Mouse (Mus musculus): ENCODE measurements around the gene Serpinh1. TPM values are rescaled to one million over a fixed set of nuclear protein-coding genes. Genes with fewer than 3 reads are reported as not detected.
"Not testable (repeated sequence)": the region's sequence is repeated elsewhere in the genome, so short reads cannot be mapped to it uniquely, and the experiment has no call there.

Serpinh1 gene
- polyA plus RNA-seq, 1 experiment, result not detected

- under 1% methylated on average over 24 of the region's 24 CpGs for WGBS
- peaks cover 16% of the 10 kb centered on the region for H3K4me1 ChIP-seq (ENCODE audit: control insufficient read depth, insufficient read depth, low read length)
- TF ChIP-seq POLR2A (IDR thresholded peaks at IDR 0.05; ENCODE audit: insufficient read depth, low read depth, low read length) (no peak), CTCF (IDR thresholded peaks at IDR 0.05; ENCODE audit: insufficient read depth, low read depth, low read length) (no peak)
- peak overlapping the region; percentile 58 for H3K4me3 ChIP-seq (ENCODE audit: insufficient read depth, low read depth, low read length)
- peak overlapping the region; percentile 90 for H3K27ac ChIP-seq (ENCODE audit: insufficient read depth, low read depth, low read length)
Measured at GRCm38 (mm10) chr7:99380491-99381213, 27.6 kb upstream of the Serpinh1 start.

GRCm38 (mm10) chr7:99378870-99379269 lies 25.8 kb upstream of the Serpinh1 start:
- no peak overlapping the region for H3K27ac ChIP-seq (ENCODE audit: insufficient read depth, low read depth, low read length)
- no peak overlapping the region for H3K4me3 ChIP-seq (ENCODE audit: insufficient read depth, low read depth, low read length)
- WGBS, result 82% methylated on average over 8 of the region's 8 CpGs
- TF ChIP-seq CTCF (IDR thresholded peaks at IDR 0.05; ENCODE audit: insufficient read depth, low read depth, low read length) (no peak), POLR2A (IDR thresholded peaks at IDR 0.05; ENCODE audit: insufficient read depth, low read depth, low read length) (no peak)
- H3K4me1 ChIP-seq (ENCODE audit: control insufficient read depth, insufficient read depth, low read length), result peaks cover 6% of the 10 kb centered on the region; the same call in 1 of the 2 replicates

- H3K4me1 ChIP-seq (ENCODE audit: control insufficient read depth, insufficient read depth, low read length), result peaks cover 4% of the 10 kb centered on the region; the same call in 1 of the 2 replicates
- TF ChIP-seq POLR2A (IDR thresholded peaks at IDR 0.05; ENCODE audit: insufficient read depth, low read depth, low read length) (no peak), CTCF (IDR thresholded peaks at IDR 0.05; ENCODE audit: insufficient read depth, low read depth, low read length) (no peak)
- 4% methylated on average over 4 of the region's 4 CpGs for WGBS
- no peak overlapping the region for H3K27ac ChIP-seq (ENCODE audit: insufficient read depth, low read depth, low read length)
- H3K4me3 ChIP-seq (ENCODE audit: insufficient read depth, low read depth, low read length), result no peak overlapping the region
Measured at GRCm38 (mm10) chr7:99375455-99375854, 22.4 kb upstream of the Serpinh1 start.

GRCm38 (mm10) chr7:99374325-99374724 lies 21.3 kb upstream of the Serpinh1 start:
- WGBS, result 51% methylated on average over 3 of the region's 3 CpGs
- H3K4me3 ChIP-seq (ENCODE audit: insufficient read depth, low read depth, low read length); H3K27ac ChIP-seq (ENCODE audit: insufficient read depth, low read depth, low read length); H3K4me1 ChIP-seq (ENCODE audit: control insufficient read depth, insufficient read depth, low read length): not testable (repeated sequence)

GRCm38 (mm10) chr7:99366716-99367115 lies 13.7 kb upstream of the Serpinh1 start:
- Histone ChIP-seq H3K4me1 (ENCODE audit: control insufficient read depth, insufficient read depth, low read length) (0 out of 2 replicates have a peak, but pooled peaks cover 3% of the 10 kb centered on the region), H3K4me3 (ENCODE audit: insufficient read depth, low read depth, low read length) (no peak overlapping the region), H3K27ac (ENCODE audit: insufficient read depth, low read depth, low read length) (no peak overlapping the region)
- WGBS, result 86% methylated on average over 6 of the region's 6 CpGs
- TF ChIP-seq POLR2A (IDR thresholded peaks at IDR 0.05; ENCODE audit: insufficient read depth, low read depth, low read length), result no peak
- TF ChIP-seq CTCF (IDR thresholded peaks at IDR 0.05; ENCODE audit: insufficient read depth, low read depth, low read length), result no peak

- 5% methylated on average over 5 of the region's 5 CpGs for WGBS
- no peak for TF ChIP-seq CTCF (IDR thresholded peaks at IDR 0.05; ENCODE audit: insufficient read depth, low read depth, low read length)
- TF ChIP-seq POLR2A (IDR thresholded peaks at IDR 0.05; ENCODE audit: insufficient read depth, low read depth, low read length), result no peak
- Histone ChIP-seq H3K27ac (ENCODE audit: insufficient read depth, low read depth, low read length) (no peak overlapping the region), H3K4me1 (ENCODE audit: control insufficient read depth, insufficient read depth, low read length) (peaks cover 16% of the 10 kb centered on the region), H3K4me3 (ENCODE audit: insufficient read depth, low read depth, low read length) (no peak overlapping the region)
Measured at GRCm38 (mm10) chr7:99365069-99365468, 12.0 kb upstream of the Serpinh1 start.

GRCm38 (mm10) chr7:99362137-99362536 lies 9.1 kb upstream of the Serpinh1 start:
- Histone ChIP-seq H3K4me3 (ENCODE audit: insufficient read depth, low read depth, low read length) (no peak overlapping the region), H3K27ac (ENCODE audit: insufficient read depth, low read depth, low read length) (no peak overlapping the region), H3K4me1 (ENCODE audit: control insufficient read depth, insufficient read depth, low read length) (peaks cover 26% of the 10 kb centered on the region)
- WGBS, result 92% methylated on average over 2 of the region's 2 CpGs
- no peak for TF ChIP-seq POLR2A (IDR thresholded peaks at IDR 0.05; ENCODE audit: insufficient read depth, low read depth, low read length)
- no peak for TF ChIP-seq CTCF (IDR thresholded peaks at IDR 0.05; ENCODE audit: insufficient read depth, low read depth, low read length)

GRCm38 (mm10) chr7:99360803-99361414 lies 7.9 kb upstream of the Serpinh1 start:
- WGBS, result 47% methylated on average over 8 of the region's 8 CpGs
- no peak for TF ChIP-seq POLR2A (IDR thresholded peaks at IDR 0.05; ENCODE audit: insufficient read depth, low read depth, low read length)
- no peak for TF ChIP-seq CTCF (IDR thresholded peaks at IDR 0.05; ENCODE audit: insufficient read depth, low read depth, low read length)
- Histone ChIP-seq H3K4me3 (ENCODE audit: insufficient read depth, low read depth, low read length) (no peak overlapping the region), H3K4me1 (ENCODE audit: control insufficient read depth, insufficient read depth, low read length) (peaks cover 36% of the 10 kb centered on the region), H3K27ac (ENCODE audit: insufficient read depth, low read depth, low read length) (peak overlapping the region; percentile 91)

- TF ChIP-seq POLR2A (IDR thresholded peaks at IDR 0.05; ENCODE audit: insufficient read depth, low read depth, low read length), result no peak
- TF ChIP-seq CTCF (IDR thresholded peaks at IDR 0.05; ENCODE audit: insufficient read depth, low read depth, low read length), result no peak
- Histone ChIP-seq H3K4me3 (ENCODE audit: insufficient read depth, low read depth, low read length) (no peak overlapping the region), H3K4me1 (ENCODE audit: control insufficient read depth, insufficient read depth, low read length) (peaks cover 43% of the 10 kb centered on the region), H3K27ac (ENCODE audit: insufficient read depth, low read depth, low read length) (peak overlapping the region; percentile 91)
- WGBS, result 18% methylated on average over 10 of the region's 10 CpGs
Measured at GRCm38 (mm10) chr7:99360021-99360802, 7.2 kb upstream of the Serpinh1 start.
